Mouse (Mus musculus) thymus, postnatal 25 days (tissue): ENCODE measurements around the gene Kri1.
"Not testable (repeated sequence)": the region's sequence is repeated elsewhere in the genome, so short reads cannot be mapped to it uniquely, and the experiment has no call there.

Experiments
- DNase-seq: peaks from one replicate; pipeline ENCODE4 v3.0.0; 2022

Gene Kri1

DNA sequence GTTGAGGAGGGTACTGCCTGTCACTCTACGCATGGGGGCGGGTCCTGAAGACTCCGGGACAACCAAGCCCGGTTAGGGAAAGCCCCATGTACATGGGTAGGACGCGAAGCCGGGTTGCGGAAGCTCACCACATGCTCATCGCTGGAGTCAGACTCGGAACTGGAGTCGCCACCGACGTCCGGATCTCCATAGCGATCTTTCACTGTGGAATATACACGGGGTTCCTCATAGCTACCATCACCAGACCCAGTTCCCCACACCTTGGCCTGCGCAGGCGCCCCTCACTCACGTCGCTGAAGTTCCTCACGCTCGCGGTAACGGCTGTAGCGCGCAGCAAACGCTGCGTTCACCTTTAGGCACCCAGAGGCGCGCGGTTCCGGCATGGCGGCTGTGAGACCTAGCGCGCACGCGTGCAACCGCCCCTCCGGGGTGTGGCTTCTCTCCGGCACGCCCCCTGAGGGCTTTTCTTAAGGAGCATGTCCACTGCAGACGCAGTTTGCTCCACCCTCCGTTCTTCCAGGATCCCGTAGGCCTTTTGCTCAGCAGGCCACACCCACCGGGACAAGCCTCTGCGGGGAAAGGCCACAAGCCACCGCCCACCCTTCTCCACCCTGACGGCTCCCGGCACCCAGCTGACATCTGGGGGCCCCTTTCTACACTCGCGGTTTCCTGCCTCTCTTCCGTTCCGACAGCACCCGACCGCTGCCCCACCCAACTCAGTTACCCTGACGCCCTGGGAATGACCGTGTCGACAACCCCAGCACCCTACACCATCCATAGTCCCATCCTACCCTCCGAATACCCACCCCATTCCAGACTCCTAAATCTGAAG lies at the start of gene Kri1:
Gene Kri1, minus strand, starts transcription at position 399 of the 832 bp plus-strand sequence.
- peak; percentile 98 for DNase-seq

DNA sequence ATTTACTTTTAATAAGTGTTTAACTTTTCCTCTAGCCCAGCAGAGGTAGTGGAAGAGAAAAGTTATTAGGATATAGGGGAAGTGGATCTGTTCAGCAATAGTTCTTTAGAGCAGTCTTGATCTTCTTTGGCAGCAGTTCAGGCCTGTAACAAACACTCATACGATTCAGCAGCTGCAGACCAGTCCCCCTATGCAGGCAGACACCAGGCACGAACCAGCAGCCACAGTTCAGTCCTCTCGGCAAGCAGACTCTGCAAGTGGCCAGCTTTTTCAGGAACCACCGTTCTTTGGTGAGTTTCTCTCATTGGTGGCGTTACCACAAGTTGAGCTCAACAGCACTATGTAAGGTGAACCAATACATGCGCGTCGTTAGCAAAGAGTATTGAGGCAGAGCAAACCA lies 48.7 kb upstream of the Kri1 start:
- no peak for DNase-seq

DNA sequence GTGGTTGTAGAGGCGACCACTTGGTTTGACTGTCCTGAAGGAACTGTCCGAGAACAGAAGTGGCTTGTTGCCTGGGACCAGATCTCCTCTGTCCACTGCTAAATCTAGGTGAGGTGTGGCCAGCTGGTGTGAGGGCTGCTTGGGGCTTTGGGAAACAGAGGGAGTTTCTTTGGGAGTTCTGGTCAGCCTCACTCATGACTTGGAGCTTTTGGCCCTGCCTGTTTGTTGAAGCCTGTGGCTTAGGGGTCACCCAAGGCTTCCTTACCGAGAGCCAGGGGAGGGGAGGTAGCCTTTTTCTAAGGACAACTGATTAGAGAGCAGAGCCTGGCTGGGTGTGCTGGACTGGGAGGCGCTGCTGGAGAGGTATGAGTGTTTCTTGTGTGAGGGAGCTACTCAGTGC lies 47.6 kb upstream of the Kri1 start:
- no peak for DNase-seq

DNA sequence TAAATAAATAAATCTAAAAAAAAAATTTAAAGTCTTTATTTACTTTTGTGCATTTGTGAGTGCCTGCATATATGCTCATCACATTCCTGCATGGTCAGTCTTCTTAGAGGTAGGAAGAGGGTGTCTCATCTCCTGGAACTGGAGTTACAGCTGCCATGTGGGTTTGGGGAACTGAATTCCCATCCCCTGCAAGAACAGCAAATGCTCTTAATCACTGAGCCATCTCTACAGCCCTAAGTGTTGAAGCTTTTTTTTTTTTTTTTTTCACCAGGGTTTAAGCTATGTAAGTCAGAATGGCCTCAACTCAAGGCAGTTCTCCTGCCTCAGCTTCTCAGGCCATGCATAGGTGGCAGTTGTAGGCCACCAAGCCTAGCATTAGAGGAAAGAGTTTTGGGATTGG lies 47.0 kb upstream of the Kri1 start:
- DNase-seq, result no peak

DNA sequence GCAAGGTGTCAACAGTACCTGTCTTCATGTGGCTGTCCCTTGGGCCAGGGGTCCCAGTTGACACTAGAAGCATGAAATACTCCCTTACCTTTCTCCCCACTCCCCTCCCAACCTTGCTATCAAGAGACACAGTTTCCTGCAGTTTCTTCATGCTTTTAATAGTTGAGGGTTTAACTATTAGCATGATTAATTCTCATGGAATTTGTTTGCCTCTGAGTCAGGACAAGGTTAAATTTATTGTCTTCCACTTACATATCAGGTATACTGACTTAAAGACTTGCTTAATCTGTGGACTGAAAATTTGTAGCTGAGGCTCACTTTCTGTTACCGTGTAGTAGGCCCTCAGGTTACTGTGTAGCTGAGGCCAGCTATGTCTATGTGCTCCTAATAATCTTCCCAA lies 45.8 kb upstream of the Kri1 start:
- DNase-seq, result no peak

DNA sequence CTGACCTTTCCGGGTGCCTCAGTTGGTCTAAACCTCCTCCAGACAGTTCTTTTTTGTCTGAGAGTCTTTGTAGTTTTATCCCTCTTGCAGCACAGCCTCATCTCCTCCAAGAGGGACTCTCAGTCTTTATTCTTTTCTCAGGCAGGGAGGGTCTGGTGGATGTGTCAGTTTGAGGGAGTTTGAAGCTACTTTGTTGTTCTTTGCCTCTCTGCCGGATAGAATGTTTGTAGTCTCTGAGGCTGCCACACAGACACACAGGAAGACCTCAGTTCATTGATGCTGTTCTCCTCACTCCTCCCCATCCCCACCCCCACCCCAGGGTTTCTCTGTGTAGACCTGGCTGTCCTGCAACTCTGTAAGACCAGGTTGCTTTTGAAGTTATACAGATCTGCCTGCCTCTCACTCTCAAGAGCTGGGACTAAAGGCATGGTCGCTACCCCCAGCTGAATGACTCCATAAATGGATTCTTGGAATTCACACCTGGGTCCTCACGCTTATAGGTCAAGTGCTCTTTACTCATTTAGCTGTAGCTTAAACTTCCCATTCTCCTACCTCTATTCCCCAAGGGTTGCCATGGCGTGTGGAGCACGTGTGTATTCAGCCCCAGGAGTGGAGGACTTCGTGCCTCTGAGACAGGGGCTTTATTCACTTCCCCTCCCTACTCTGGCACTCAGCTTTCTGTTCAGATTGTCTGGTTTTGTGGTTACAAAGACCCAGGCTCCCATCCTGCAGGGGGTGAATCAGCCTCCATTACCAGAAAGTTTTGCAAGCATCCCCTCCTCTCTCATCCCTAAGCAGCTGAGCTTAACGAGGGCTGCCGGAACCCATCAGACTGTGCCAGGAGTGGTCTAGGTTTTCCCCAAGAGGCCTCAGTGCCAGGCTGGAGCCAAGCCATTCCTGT lies 44.6 kb upstream of the Kri1 start:
- peak; percentile 68 for DNase-seq

DNA sequence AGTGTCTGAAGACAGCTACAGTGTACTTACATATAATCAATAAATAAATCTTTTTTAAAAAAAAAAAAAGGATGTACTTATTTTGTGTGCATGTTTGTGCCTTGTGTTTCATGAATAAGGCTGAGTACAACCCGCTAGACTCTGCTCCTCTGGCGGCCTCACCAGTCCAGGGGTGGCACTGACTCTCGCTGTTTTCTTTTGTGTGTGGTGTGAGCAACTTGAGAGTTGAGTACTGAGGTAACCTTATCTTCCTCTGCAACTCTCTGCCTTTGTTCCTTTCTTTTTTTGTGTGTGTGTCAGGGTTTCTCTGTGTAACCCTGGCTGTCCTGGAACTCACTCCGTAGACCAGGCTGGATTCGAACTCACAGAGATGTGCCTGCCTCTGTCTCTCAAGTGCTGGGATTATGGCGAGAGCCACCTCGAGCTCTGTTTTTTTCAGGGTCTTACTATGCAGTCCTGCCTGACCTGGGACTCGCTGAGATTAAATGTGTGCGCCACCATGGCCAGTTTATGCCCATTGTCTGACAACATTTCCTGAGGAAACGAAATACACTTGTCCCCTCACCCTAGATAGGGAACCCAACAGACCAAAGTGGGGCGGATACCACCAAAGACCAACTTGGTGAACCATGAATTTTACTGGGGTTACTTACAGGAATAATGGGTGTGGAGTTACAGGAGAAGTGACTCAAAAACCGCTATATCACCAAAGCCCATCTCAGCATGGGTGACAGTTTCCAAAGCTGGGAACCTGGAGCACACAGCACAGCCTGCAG lies 43.8 kb upstream of the Kri1 start:
- DNase-seq, result peak; percentile 32

DNA sequence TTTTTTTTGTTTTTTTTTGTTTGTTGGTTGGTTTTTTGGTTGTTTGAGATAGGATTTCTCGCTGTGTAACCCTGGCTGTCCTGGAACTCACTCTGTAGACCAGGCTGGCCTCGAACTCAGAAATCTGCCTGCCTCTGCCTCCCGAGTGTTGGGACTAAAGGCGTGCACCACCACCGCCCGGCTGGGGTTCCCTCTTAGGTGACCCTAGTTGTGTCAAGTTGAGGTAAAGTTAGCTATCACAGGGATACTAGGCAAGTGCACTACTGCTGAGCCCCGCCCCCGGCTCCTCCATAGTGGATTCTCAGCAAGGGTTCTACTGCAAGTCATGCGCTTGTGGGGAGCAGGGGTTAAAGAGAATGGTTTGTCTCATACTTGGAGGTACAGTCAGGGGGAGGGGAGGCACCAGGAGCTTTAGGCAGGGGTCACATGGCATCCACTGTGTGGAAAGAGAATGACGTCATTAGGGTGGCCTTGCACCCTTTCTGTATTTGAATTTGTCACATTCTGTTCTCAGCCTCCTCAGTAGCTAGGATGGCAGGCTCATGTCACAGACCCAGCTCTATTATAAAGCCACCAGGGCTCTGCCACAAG lies 42.0 kb upstream of the Kri1 start:
- peak; percentile 23 for DNase-seq

DNA sequence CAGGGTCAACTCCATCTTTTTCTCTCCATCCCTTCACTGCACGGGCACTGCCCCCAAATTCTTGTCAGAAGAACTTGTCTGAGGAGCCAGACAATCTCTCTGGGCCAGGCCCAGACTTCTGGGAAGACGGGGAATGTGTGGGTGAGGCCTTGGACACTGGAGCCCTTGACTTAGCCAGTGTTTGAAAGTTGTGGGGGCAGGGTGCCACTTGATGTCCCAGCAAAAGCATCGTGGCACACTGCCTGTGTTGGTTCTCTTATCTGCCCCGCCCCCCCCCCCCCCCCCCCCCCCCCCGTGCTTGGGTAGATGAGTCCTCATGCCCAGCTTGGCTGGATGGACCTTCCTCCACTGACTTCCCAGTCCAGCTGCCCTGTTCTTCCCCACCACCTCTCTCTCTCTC lies 41.3 kb upstream of the Kri1 start:
- peak; percentile 21 for DNase-seq

DNA sequence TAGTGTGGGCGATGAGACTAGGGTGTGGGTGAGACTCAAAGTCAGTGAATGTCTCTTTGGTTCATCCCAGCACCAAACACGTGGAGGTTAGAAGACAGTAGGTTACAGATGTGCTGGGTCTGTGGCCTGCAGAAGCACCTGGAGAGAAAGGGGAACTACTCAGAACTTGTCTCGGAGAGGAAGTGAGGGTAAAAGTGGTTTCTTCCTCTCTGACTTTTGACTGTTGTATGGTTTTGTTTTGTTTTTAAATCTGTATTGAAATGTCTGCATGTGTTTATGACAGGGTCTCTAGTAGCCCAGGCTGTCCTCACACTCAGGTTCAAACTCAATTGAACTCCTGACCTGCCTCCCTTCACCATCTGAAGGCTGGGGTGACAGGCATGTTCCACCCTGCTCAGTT lies 40.3 kb upstream of the Kri1 start:
- DNase-seq, result peak; percentile 71

DNA sequence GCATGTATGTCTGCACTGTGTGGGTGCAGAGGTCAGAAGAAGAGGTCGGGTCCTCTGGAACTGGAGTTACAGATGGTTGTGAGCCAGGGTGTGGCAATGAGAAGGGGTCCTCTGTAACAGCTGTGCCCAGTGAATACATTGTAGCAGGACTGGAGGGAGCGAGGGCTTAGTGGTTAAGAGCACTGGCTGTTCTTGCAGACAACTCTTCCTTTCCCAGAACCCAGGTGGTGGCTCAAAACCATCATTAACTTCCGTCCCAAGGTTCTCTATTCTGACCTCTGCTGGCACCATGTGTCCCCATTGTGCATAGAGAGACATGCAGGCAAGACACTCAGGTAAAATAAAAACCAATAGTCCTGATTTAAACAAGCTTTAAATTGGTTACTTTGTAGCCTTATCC lies 39.8 kb upstream of the Kri1 start:
- peak; percentile 55 for DNase-seq

DNA sequence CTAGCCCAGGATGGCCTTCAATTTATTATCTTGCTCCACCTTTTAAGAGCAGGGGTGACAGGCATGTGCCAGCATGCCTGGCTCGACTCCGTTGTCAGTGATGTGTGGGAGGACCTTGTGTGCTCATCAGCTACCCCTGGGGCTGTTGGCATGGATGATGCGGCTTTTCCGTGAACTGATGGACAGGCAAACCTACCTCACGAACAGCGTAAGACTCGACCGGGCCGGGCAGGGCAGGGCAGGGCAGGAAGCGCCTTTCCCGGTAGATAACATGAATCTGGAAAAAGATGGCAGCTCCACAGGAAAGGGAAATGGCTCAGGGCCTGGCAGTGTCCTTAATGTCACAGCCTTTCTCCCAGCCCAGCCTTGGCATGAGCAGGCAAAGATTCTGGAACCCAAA lies 36.5 kb upstream of the Kri1 start:
- no peak for DNase-seq

DNA sequence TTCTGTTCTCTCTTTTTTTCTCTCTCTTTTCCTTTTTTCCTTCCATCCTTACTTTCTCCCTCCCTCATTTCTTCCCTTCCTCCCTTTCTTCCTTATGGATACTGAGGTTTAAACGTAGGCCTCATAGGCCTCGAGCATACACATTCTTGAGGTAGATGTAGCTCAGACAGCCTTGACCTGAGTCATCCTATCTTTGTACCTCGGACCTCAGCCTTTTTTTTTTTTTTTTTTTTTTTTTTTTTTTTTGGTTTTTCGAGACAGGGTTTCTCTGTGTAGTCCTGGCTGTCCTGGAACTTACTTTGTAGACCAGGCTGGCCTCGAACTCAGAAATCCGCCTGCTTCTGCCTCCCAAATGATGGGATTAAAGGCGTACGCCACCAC lies 35.1 kb upstream of the Kri1 start:
- DNase-seq, result not testable (repeated sequence)

DNA sequence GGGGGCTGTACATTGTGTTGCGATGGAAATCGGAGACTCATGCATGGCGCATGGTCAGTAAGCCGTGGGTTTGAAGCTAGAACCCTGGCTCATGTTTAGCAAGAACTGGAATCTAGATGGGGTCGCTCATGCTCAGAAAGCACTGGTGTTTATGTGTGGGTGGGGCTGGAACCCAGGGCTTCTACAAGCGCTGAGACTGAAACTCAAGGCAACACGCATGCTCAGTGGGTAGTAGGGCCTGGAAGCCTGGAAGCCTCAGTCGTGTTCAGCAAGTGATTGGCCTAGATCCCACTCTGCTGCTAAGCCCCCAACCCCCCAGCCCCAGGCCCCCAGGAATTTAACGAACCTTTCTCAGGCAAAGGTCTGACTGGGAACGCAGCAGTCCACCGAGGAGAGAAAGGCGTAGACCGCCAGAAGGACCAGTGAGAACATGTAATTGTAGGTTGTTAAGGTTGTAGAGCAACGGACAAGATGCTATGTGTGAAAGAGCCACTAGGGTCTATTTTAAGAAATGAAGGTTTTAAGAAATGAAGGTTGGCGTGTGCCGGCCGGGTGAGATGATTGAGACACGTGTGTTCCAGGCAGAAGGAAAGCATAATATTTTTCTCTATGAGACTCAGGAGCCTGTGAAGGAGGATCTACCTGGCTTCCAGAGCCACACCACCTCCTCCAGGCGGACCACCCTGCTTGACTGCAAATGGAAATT lies 34.6 kb upstream of the Kri1 start:
- DNase-seq, result peak; percentile 75

DNA sequence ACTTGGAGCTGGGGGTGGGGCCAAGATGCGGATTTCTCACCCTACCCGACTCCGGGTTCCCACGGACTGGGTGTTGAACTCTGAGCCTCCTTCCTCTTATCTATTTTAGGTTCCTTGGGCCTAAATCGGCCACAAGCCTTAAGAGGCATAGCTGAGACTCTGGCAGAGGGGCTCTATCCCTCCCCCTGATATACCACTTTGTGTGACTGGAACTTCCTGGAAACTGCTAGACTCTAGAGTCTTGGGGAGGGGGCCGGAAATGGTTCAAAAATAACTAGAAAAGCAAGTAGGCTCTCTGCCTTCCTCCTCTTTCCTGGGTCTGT lies 33.7 kb upstream of the Kri1 start:
- DNase-seq, result peak; percentile 78

DNA sequence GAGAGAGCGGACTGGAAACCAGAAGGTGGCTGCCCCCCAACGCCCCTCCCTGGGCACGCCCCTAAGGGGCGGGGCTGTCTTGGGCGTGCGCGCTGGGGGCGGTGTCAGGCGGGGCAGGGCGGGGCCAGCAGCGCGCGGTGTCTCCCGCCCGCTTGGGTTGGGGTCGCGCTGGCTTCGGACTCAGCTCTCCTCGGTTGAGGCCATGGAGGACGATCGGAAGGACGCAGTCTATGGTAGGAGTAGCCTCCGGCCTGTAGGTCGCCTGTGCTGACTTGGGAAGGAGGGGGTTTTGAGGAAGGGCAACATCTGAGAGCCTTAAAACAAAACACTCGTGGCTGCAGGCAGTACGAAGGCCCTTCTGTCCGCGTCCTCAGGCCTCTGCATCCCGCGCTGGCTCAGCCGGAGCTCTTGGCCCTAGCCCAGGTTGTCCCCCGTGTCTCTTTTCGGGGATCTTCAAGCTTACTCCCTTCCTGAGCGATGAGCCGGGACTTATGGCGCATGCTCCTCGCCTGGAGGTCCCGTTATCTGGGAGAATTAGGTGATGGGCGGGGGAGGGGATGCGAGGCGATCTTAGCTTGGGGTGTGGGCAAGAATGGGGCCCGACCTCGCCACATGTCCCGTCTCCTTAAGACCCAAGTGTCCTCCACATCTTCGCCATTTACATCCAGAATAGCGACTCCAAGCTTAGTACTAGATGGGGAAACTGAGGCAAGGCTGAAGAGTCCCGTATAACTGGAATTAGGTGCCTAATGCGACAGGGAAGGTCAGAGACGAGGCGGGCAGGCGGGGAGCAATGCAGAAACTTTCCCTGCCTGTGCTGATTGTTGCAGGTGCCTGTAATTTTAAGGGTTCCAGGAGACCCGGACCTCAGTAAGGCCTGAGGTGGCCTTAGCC lies 33.1 kb upstream of the Kri1 start, which contains the start of gene Slc44a2:
Gene Slc44a2, plus strand, starts transcription at position 80 of the 894 bp plus-strand sequence.
- peak; percentile 95 for DNase-seq

DNA sequence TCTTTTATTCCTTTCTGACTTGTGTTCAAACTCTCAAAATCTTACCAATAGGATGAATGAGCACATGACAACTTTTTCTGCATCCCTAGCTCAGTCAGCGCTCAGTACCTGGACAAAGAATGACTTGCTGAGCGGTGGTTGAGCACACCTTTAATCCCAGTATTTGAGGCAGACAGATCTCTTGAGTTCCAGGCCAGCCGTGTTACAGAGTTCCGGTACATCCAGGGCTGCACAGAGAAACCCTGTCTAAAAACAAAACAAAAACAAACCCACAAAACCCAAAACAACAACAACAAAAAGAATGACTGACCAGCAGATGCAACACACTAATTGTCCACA lies 32.5 kb upstream of the Kri1 start:
- DNase-seq, result no peak

DNA sequence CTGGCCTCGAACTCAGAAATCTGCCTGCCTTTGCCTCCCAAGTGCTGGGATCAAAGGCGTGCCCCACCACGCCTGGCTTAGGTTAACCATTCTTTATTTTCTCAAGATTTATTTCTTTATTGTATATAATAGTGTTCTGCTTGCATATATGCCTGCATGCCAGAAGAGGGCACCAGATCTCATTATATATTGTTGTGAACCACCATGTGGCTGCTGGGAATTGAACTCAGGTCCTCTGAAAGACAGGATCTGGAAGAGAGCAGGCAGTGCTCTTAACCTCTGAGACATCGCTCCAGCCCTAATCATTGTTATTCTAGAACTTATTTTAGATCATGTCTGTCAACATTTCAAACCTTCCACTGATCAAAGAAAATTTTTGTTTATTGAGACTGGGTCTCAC lies 31.7 kb upstream of the Kri1 start:
- no peak for DNase-seq

DNA sequence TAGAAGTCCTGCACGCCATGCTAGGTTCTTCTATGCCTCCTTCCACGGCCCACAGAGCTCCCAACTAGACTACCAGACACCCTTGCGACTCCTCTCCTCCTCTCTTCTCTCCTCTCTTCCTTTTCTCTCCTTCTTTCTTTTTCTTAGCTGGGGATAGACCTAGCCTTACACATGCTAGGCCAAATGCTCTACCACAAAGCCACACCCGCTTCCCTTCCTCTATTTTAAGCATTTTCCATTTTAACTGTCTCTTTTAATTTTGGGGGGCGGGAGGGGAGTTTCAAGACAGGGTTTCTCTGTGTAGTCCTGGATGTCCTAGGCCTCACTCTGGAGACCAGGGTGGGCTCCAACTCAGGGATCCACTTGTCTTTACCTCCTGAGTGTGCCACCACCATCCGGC lies 31.0 kb upstream of the Kri1 start:
- no peak for DNase-seq

DNA sequence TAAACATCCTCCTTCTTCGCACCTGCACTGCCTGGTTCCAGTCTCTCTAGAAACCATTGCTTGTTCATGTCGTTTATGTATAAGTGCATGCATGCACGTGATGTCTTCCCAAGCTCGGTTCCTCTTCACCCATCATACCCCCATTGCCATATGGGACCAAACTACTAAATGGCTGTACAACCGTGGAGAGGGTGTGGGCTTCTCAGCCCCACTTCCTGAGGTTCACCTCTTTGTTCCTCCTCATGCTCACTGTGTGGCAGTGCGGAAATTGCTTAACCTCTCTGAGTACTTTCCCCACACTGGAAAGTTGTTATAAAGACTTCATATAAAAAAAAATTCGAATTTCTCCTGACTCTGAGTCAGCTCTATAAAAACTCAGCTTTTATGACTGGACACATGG lies 28.9 kb upstream of the Kri1 start:
- DNase-seq, result peak; percentile 61

DNA sequence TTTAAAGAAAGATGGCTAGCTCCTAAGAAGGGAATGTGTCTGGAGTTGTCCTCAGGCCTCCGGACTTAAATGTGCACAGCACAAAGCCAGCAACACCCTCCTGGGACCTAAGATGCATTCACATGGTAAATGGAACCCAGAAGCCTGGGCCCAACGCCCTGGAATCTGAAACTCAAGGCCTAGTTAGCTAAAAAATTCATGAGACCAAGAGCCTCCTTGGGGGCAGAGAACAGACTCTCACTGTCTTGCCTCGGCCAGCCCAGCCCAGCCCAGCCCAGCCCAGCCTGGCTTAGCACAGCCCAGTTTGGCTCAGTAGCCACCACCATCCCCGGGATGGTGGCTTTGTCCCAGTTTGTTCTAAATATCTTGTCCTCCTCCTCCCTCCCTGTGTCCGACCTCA lies 27.7 kb upstream of the Kri1 start:
- DNase-seq, result no peak
